Mouse (Mus musculus): ENCODE results near the gene Arhgef3. TPM values are rescaled to one million over a fixed set of nuclear protein-coding genes. Genes with fewer than 3 reads are reported as not detected.

Arhgef3 gene
- polyA plus RNA-seq, 1 experiment from 2014 or later, result 81.9 TPM

- no peaks in the 10 kb centered on the region for H3K36me3 ChIP-seq (ENCODE audit: inconsistent target)
Observed at GRCm38 (mm10) chr14:27432064-27432463, 317.4 kb downstream of the Arhgef3 start.

GRCm38 (mm10) chr14:27436116-27436515 lies 321.4 kb downstream of the Arhgef3 start:
- Histone ChIP-seq H3K27ac (no peak overlapping the region), H3K4me3 (ENCODE audit: inconsistent target) (no peak overlapping the region), H3K79me2 (ENCODE audit: inconsistent target) (peaks cover 60% of the 10 kb centered on the region), H3K36me3 (ENCODE audit: inconsistent target) (0 out of 2 replicates have a peak, but pooled peaks cover 6% of the 10 kb centered on the region)
- 100% methylated on average over 1 of the region's 1 CpGs for WGBS (ENCODE audit: missing documents)

More at GRCm38 (mm10) chr14:27432064-27432463, 317.4 kb downstream of the Arhgef3 start:
- WGBS (ENCODE audit: missing documents), result 81% methylated on average over 2 of the region's 2 CpGs
- Histone ChIP-seq H3K79me2 (ENCODE audit: inconsistent target) (peaks cover 72% of the 10 kb centered on the region), H3K27ac (no peak overlapping the region), H3K4me3 (ENCODE audit: inconsistent target) (no peak overlapping the region)

- 91% methylated on average over 3 of the region's 3 CpGs for WGBS (ENCODE audit: missing documents)
- Histone ChIP-seq H3K4me3 (ENCODE audit: inconsistent target) (no peak overlapping the region), H3K27ac (no peak overlapping the region), H3K36me3 (ENCODE audit: inconsistent target) (0 out of 2 replicates have a peak, but pooled peaks cover 12% of the 10 kb centered on the region), H3K79me2 (ENCODE audit: inconsistent target) (peaks cover 53% of the 10 kb centered on the region; the same call in 1 of the 2 replicates)
Observed at GRCm38 (mm10) chr14:27436826-27437225, 322.1 kb downstream of the Arhgef3 start.

GRCm38 (mm10) chr14:27440921-27441320 lies 326.2 kb downstream of the Arhgef3 start:
- Histone ChIP-seq H3K27ac (no peak overlapping the region), H3K36me3 (ENCODE audit: inconsistent target) (peaks cover 34% of the 10 kb centered on the region), H3K4me3 (ENCODE audit: inconsistent target) (no peak overlapping the region), H3K79me2 (ENCODE audit: inconsistent target) (peaks cover 12% of the 10 kb centered on the region; the same call in 1 of the 2 replicates)

- Histone ChIP-seq H3K79me2 (ENCODE audit: inconsistent target) (no peaks in the 10 kb centered on the region), H3K27ac (no peak overlapping the region), H3K36me3 (ENCODE audit: inconsistent target) (peaks cover 64% of the 10 kb centered on the region), H3K4me3 (ENCODE audit: inconsistent target) (no peak overlapping the region)
- WGBS (ENCODE audit: missing documents), result 100% methylated on average over 2 of the region's 2 CpGs
Observed at GRCm38 (mm10) chr14:27444851-27445281, 330.2 kb downstream of the Arhgef3 start.

- no peaks in the 10 kb centered on the region for H3K79me2 ChIP-seq (ENCODE audit: inconsistent target)
- H3K36me3 ChIP-seq (ENCODE audit: inconsistent target), result peaks cover 61% of the 10 kb centered on the region
- 93% methylated on average over 4 of the region's 4 CpGs for WGBS (ENCODE audit: missing documents)
Observed at GRCm38 (mm10) chr14:27446963-27447362, 332.3 kb downstream of the Arhgef3 start.

More at GRCm38 (mm10) chr14:27446963-27447362, 332.3 kb downstream of the Arhgef3 start:
- Histone ChIP-seq H3K27ac (no peak overlapping the region), H3K4me3 (ENCODE audit: inconsistent target) (no peak overlapping the region)

Other genes with a start within 250 kb of the Arhgef3 start
- not detected in 3 replicates for gene Asb14, start 220.3 kb upstream of the Arhgef3 start, polyA plus RNA-seq (2018)
- 13.9 to 18.6 TPM (median 15.8 TPM) in 3 replicates for gene Appl1, start 143.7 kb upstream of the Arhgef3 start, polyA plus RNA-seq (2018)
- 0.42 to 1.4 TPM (median 1.3 TPM) in 3 replicates for gene Hesx1, start 120.5 kb upstream of the Arhgef3 start, polyA plus RNA-seq (2018)
- gene Il17rd, start 76.0 kb upstream of the Arhgef3 start, polyA plus RNA-seq (2018), result 0.04 to 0.10 TPM (median 0.06 TPM) in 3 replicates

All from macrophage (primary cell).